Mouse (Mus musculus) left cerebral cortex, adult 18-20 months (tissue): ENCODE measurements at regions not wholly inside any gene's neighbourhood (a gene's known extent, or its start where the extent isn't known, plus 50 kb on each side); places are given as distances from the start of the nearest gene placed in this dataset.

ENCODE experiments used
- DNase-seq, 2 experiments: peaks; one replicate each; pipeline ENCODE4 v3.0.0; 2021 to 2022; ENCODE audit warnings: low spot score in 2 of 2, mixed read lengths in 1 of 2

GRCm38 (mm10) chrX:152918212-152918611 lies 88.1 kb upstream of the Usp51 start:
- DNase-seq: peak; percentile 77 to 80

DNA sequence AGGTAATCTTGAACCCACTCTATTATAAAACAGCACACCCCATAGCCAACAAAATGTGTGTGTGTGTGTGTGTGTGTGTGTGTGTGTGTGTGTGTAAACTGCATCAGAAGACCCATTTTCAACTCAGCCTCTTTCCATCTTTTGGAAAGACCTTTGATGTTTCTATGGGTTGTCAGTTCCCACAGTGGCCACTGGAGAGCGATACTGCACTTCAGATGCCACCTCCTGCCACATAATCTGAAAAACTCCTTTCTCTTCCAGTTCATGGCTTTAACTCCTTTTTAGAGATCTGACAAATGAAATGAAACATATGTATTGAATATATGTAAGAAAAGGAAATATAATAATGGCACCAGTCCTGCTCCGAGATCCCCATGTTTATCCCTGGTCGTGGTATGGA lies 79.3 kb upstream of the Usp51 start:
- peak; percentile 24 to 36 for DNase-seq

- peak in 1 of 2 experiments; percentile 5 for DNase-seq
These were observed 60.1 kb upstream of the Usp51 start for GRCm38 (mm10) chrX:152946201-152946600.
